Mouse (Mus musculus): ENCODE measurements around the gene Slc35c1. TPM values are rescaled to one million over a fixed set of nuclear protein-coding genes. Genes with fewer than 3 reads are reported as not detected.

Gene Slc35c1
- polyA plus RNA-seq, 1 experiment = 16.8 TPM

GRCm38 (mm10) chr2:92475711-92476110 lies 15.4 kb upstream of the Slc35c1 start:
- DNase-seq (ENCODE audit: low spot score) = no peak

- no peak for DNase-seq (ENCODE audit: low spot score)
These were observed 14.6 kb upstream of the Slc35c1 start for GRCm38 (mm10) chr2:92474920-92475319.

- DNase-seq (ENCODE audit: low spot score) = no peak
These were observed 11.7 kb upstream of the Slc35c1 start for GRCm38 (mm10) chr2:92471886-92472670.

GRCm38 (mm10) chr2:92464690-92465089 lies 4.4 kb upstream of the Slc35c1 start:
- DNase-seq (ENCODE audit: low spot score) = no peak

- DNase-seq (ENCODE audit: low spot score) = no peak
These were observed 877 bp upstream of the Slc35c1 start for GRCm38 (mm10) chr2:92461215-92461614.

GRCm38 (mm10) chr2:92459141-92459920 lies 1.0 kb downstream of the Slc35c1 start:
- peak; percentile 73 for DNase-seq (ENCODE audit: low spot score)

GRCm38 (mm10) chr2:92458481-92458880 lies 1.9 kb downstream of the Slc35c1 start:
- no peak for DNase-seq (ENCODE audit: low spot score)

- DNase-seq (ENCODE audit: low spot score) = no peak
These were observed 3.3 kb downstream of the Slc35c1 start for GRCm38 (mm10) chr2:92456970-92457530.

- DNase-seq (ENCODE audit: low spot score) = no peak
These were observed 4.6 kb downstream of the Slc35c1 start for GRCm38 (mm10) chr2:92455704-92456103.

- DNase-seq (ENCODE audit: low spot score) = no peak
These were observed 6.2 kb downstream of the Slc35c1 start for GRCm38 (mm10) chr2:92454166-92454565.

- no peak for DNase-seq (ENCODE audit: low spot score)
These were observed 9.2 kb downstream of the Slc35c1 start for GRCm38 (mm10) chr2:92451126-92451525.

GRCm38 (mm10) chr2:92447121-92447740 lies 13.1 kb downstream of the Slc35c1 start:
- DNase-seq (ENCODE audit: low spot score) = no peak

GRCm38 (mm10) chr2:92446656-92447055 lies 13.7 kb downstream of the Slc35c1 start:
- no peak for DNase-seq (ENCODE audit: low spot score)

GRCm38 (mm10) chr2:92445890-92446289 lies 14.4 kb downstream of the Slc35c1 start:
- no peak for DNase-seq (ENCODE audit: low spot score)

- DNase-seq (ENCODE audit: low spot score) = no peak
These were observed 16.0 kb downstream of the Slc35c1 start for GRCm38 (mm10) chr2:92444376-92444775.

- DNase-seq (ENCODE audit: low spot score) = no peak
These were observed 17.0 kb downstream of the Slc35c1 start for GRCm38 (mm10) chr2:92443313-92443712.

- DNase-seq (ENCODE audit: low spot score) = no peak
These were observed 17.8 kb downstream of the Slc35c1 start for GRCm38 (mm10) chr2:92442419-92443001.

GRCm38 (mm10) chr2:92440432-92440831 lies 19.9 kb downstream of the Slc35c1 start:
- DNase-seq (ENCODE audit: low spot score) = no peak

GRCm38 (mm10) chr2:92438567-92438966 lies 21.8 kb downstream of the Slc35c1 start:
- no peak for DNase-seq (ENCODE audit: low spot score)

- DNase-seq (ENCODE audit: low spot score) = no peak
These were observed 22.5 kb downstream of the Slc35c1 start for GRCm38 (mm10) chr2:92437875-92438274.

GRCm38 (mm10) chr2:92437366-92437765 lies 23.0 kb downstream of the Slc35c1 start:
- no peak for DNase-seq (ENCODE audit: low spot score)

- no peak for DNase-seq (ENCODE audit: low spot score)
These were observed 25.3 kb downstream of the Slc35c1 start for GRCm38 (mm10) chr2:92435023-92435422.

All from urinary bladder, adult 2 months (tissue).